Mouse (Mus musculus): Measurements from ENCODE around the gene Gm45208. TPM values are rescaled to one million over a fixed set of nuclear protein-coding genes. Genes with fewer than 3 reads are reported as not detected.

Gene Gm45208
- polyA plus RNA-seq, 1 experiment: not detected

GRCm38 (mm10) chrX:7765764-7766163 is 43.7 kb downstream of the Gm45208 start:
- peak overlapping the region; percentile 97 for H3K27ac ChIP-seq (ENCODE audit: insufficient read depth, low read depth, low read length)
- H3K4me1 ChIP-seq (ENCODE audit: control insufficient read depth, insufficient read depth, low read length): peaks cover 29% of the 10 kb centered on the region
- TF ChIP-seq CTCF (IDR thresholded peaks at IDR 0.05; ENCODE audit: low read depth, low read length) (no peak), POLR2A (IDR thresholded peaks at IDR 0.05; ENCODE audit: borderline replicate concordance, low read depth, low read length) (no peak)
- peak overlapping the region; percentile 83 for H3K4me3 ChIP-seq (ENCODE audit: insufficient read depth, low read length)

- TF ChIP-seq CTCF (IDR thresholded peaks at IDR 0.05; ENCODE audit: low read depth, low read length) (no peak), POLR2A (IDR thresholded peaks at IDR 0.05; ENCODE audit: borderline replicate concordance, low read depth, low read length) (no peak)
- Histone ChIP-seq H3K27ac (ENCODE audit: insufficient read depth, low read depth, low read length) (peak overlapping the region; percentile 26; the same call in 1 of the 2 replicates), H3K4me1 (ENCODE audit: control insufficient read depth, insufficient read depth, low read length) (peaks cover 29% of the 10 kb centered on the region), H3K4me3 (ENCODE audit: insufficient read depth, low read length) (no peak overlapping the region)
Measured at GRCm38 (mm10) chrX:7769302-7770017, 47.4 kb downstream of the Gm45208 start.

GRCm38 (mm10) chrX:7772766-7773165 is 50.7 kb downstream of the Gm45208 start:
- no peak overlapping the region for H3K4me3 ChIP-seq (ENCODE audit: insufficient read depth, low read length)
- TF ChIP-seq POLR2A (IDR thresholded peaks at IDR 0.05; ENCODE audit: borderline replicate concordance, low read depth, low read length): no peak
- TF ChIP-seq CTCF (IDR thresholded peaks at IDR 0.05; ENCODE audit: low read depth, low read length): no peak
- no peak overlapping the region for H3K27ac ChIP-seq (ENCODE audit: insufficient read depth, low read depth, low read length)
- H3K4me1 ChIP-seq (ENCODE audit: control insufficient read depth, insufficient read depth, low read length): peaks cover 16% of the 10 kb centered on the region

GRCm38 (mm10) chrX:7775501-7776205 is 53.6 kb downstream of the Gm45208 start:
- Histone ChIP-seq H3K27ac (ENCODE audit: insufficient read depth, low read depth, low read length) (0 out of 2 replicates have a peak overlapping the region, but pooled peaks have one; percentile 20), H3K4me3 (ENCODE audit: insufficient read depth, low read length) (no peak overlapping the region), H3K4me1 (ENCODE audit: control insufficient read depth, insufficient read depth, low read length) (peaks cover 3% of the 10 kb centered on the region)
- TF ChIP-seq POLR2A (IDR thresholded peaks at IDR 0.05; ENCODE audit: borderline replicate concordance, low read depth, low read length) (no peak), CTCF (IDR thresholded peaks at IDR 0.05; ENCODE audit: low read depth, low read length) (no peak)

- Histone ChIP-seq H3K27ac (ENCODE audit: insufficient read depth, low read depth, low read length) (peak overlapping the region; percentile 30), H3K4me3 (ENCODE audit: insufficient read depth, low read length) (no peak overlapping the region), H3K4me1 (ENCODE audit: control insufficient read depth, insufficient read depth, low read length) (peaks cover 3% of the 10 kb centered on the region)
- TF ChIP-seq POLR2A (IDR thresholded peaks at IDR 0.05; ENCODE audit: borderline replicate concordance, low read depth, low read length) (no peak), CTCF (IDR thresholded peaks at IDR 0.05; ENCODE audit: low read depth, low read length) (peak; percentile 45; the same call in 1 of the 2 replicates)
Measured at GRCm38 (mm10) chrX:7776329-7777082, 54.5 kb downstream of the Gm45208 start.

- TF ChIP-seq POLR2A (IDR thresholded peaks at IDR 0.05; ENCODE audit: borderline replicate concordance, low read depth, low read length): no peak
- TF ChIP-seq CTCF (IDR thresholded peaks at IDR 0.05; ENCODE audit: low read depth, low read length): no peak
- Histone ChIP-seq H3K4me1 (ENCODE audit: control insufficient read depth, insufficient read depth, low read length) (peaks cover 3% of the 10 kb centered on the region), H3K4me3 (ENCODE audit: insufficient read depth, low read length) (no peak overlapping the region), H3K27ac (ENCODE audit: insufficient read depth, low read depth, low read length) (no peak overlapping the region)
Measured at GRCm38 (mm10) chrX:7778450-7779244, 56.6 kb downstream of the Gm45208 start.

- H3K4me3 ChIP-seq (ENCODE audit: insufficient read depth, low read length): no peak overlapping the region
- H3K4me1 ChIP-seq (ENCODE audit: control insufficient read depth, insufficient read depth, low read length): peaks cover 3% of the 10 kb centered on the region
- no peak for TF ChIP-seq POLR2A (IDR thresholded peaks at IDR 0.05; ENCODE audit: borderline replicate concordance, low read depth, low read length)
- TF ChIP-seq CTCF (IDR thresholded peaks at IDR 0.05; ENCODE audit: low read depth, low read length): no peak
- no peak overlapping the region for H3K27ac ChIP-seq (ENCODE audit: insufficient read depth, low read depth, low read length)
Measured at GRCm38 (mm10) chrX:7779294-7779693, 57.2 kb downstream of the Gm45208 start.

Other genes starting within 250 kb of the Gm45208 start
- gene Foxp3, start 148.6 kb upstream of the Gm45208 start, polyA plus RNA-seq (2012; ENCODE audit: insufficient read depth, insufficient read length, missing spikeins): not detected in 2 replicates
- 0.24 and 2.3 TPM in 2 replicates for gene Ppp1r3f, start 148.0 kb upstream of the Gm45208 start, polyA plus RNA-seq (2012; ENCODE audit: insufficient read depth, insufficient read length, missing spikeins)
- 35.0 and 35.8 TPM in 2 replicates for gene Ccdc22, start 116.7 kb upstream of the Gm45208 start, polyA plus RNA-seq (2012; ENCODE audit: insufficient read depth, insufficient read length, missing spikeins)
- gene Cacna1f, start 115.2 kb upstream of the Gm45208 start, polyA plus RNA-seq (2012; ENCODE audit: insufficient read depth, insufficient read length, missing spikeins): 0.55 and 1.1 TPM in 2 replicates
- gene Syp, start 83.8 kb upstream of the Gm45208 start, polyA plus RNA-seq (2012; ENCODE audit: insufficient read depth, insufficient read length, missing spikeins): 4.2 and 7.1 TPM in 2 replicates
- gene Prickle3, start 65.0 kb upstream of the Gm45208 start, polyA plus RNA-seq (2012; ENCODE audit: insufficient read depth, insufficient read length, missing spikeins): 9.3 and 10.0 TPM in 2 replicates
- 448 and 491 TPM in 2 replicates for gene Plp2, start 50.9 kb upstream of the Gm45208 start, polyA plus RNA-seq (2012; ENCODE audit: insufficient read depth, insufficient read length, missing spikeins)
- not detected in 2 replicates for gene Magix, start 41.0 kb upstream of the Gm45208 start, polyA plus RNA-seq (2012; ENCODE audit: insufficient read depth, insufficient read length, missing spikeins)
- gene Gpkow, start 25.1 kb upstream of the Gm45208 start, polyA plus RNA-seq (2012; ENCODE audit: insufficient read depth, insufficient read length, missing spikeins): 27.2 and 28.7 TPM in 2 replicates
- 61.9 and 68.8 TPM in 2 replicates for gene Wdr45, start 7.9 kb upstream of the Gm45208 start, polyA plus RNA-seq (2012; ENCODE audit: insufficient read depth, insufficient read length, missing spikeins)
- gene Praf2, start 6.2 kb downstream of the Gm45208 start, polyA plus RNA-seq (2012; ENCODE audit: insufficient read depth, insufficient read length, missing spikeins): 17.7 and 19.1 TPM in 2 replicates
- 0.75 and 1.9 TPM in 2 replicates for gene Ccdc120, start 28.7 kb downstream of the Gm45208 start, polyA plus RNA-seq (2012; ENCODE audit: insufficient read depth, insufficient read length, missing spikeins)
- gene Tfe3, start 40.3 kb downstream of the Gm45208 start, polyA plus RNA-seq (2012; ENCODE audit: insufficient read depth, insufficient read length, missing spikeins): 137 and 141 TPM in 2 replicates
- 94.8 and 103 TPM in 2 replicates for gene Gripap1, start 67.5 kb downstream of the Gm45208 start, polyA plus RNA-seq (2012; ENCODE audit: insufficient read depth, insufficient read length, missing spikeins)
- gene Kcnd1, start 100.0 kb downstream of the Gm45208 start, polyA plus RNA-seq (2012; ENCODE audit: insufficient read depth, insufficient read length, missing spikeins): 0.35 and 0.56 TPM in 2 replicates
- gene Otud5, start 119.1 kb downstream of the Gm45208 start, polyA plus RNA-seq (2012; ENCODE audit: insufficient read depth, insufficient read length, missing spikeins): 113 and 115 TPM in 2 replicates
- gene Pim2, start 156.0 kb downstream of the Gm45208 start, polyA plus RNA-seq (2012; ENCODE audit: insufficient read depth, insufficient read length, missing spikeins): 8.6 and 11.4 TPM in 2 replicates
- 28.0 and 36.2 TPM in 2 replicates for gene Slc35a2, start 161.8 kb downstream of the Gm45208 start, polyA plus RNA-seq (2012; ENCODE audit: insufficient read depth, insufficient read length, missing spikeins)
- gene Pqbp1, start 177.0 kb downstream of the Gm45208 start, polyA plus RNA-seq (2012; ENCODE audit: insufficient read depth, insufficient read length, missing spikeins): 62.2 and 63.4 TPM in 2 replicates
- 33.4 and 47.5 TPM in 2 replicates for gene Timm17b, start 177.1 kb downstream of the Gm45208 start, polyA plus RNA-seq (2012; ENCODE audit: insufficient read depth, insufficient read length, missing spikeins)
- gene Gm10491, start 185.6 kb downstream of the Gm45208 start, polyA plus RNA-seq (2012; ENCODE audit: insufficient read depth, insufficient read length, missing spikeins): not detected in 2 replicates
- not detected in 2 replicates for gene Gm10490, start 187.3 kb downstream of the Gm45208 start, polyA plus RNA-seq (2012; ENCODE audit: insufficient read depth, insufficient read length, missing spikeins)
- not detected in 2 replicates for gene Pcsk1n, start 197.6 kb downstream of the Gm45208 start, polyA plus RNA-seq (2012; ENCODE audit: insufficient read depth, insufficient read length, missing spikeins)
- not detected in 2 replicates for gene Eras, start 206.4 kb downstream of the Gm45208 start, polyA plus RNA-seq (2012; ENCODE audit: insufficient read depth, insufficient read length, missing spikeins)
- 16.0 and 16.9 TPM in 2 replicates for gene Hdac6, start 225.6 kb downstream of the Gm45208 start, polyA plus RNA-seq (2012; ENCODE audit: insufficient read depth, insufficient read length, missing spikeins)